Mouse (Mus musculus) cortical plate, adult 2 months (tissue): ENCODE data around the gene Kpna3.

Experiments used
- CTCF ChIP-seq: fragments of 200-500 bp; IDR thresholded peaks from 2 replicates; pipeline ENCODE4 v1.5.1; 2011; ENCODE audit warnings: mild to moderate bottlenecking, control low read depth, low read length; ENCODE audit not compliant: insufficient read depth; ENCODE audit errors: extremely low read depth
- POLR2A ChIP-seq: fragments of 200-500 bp; IDR thresholded peaks from 2 replicates; pipeline ENCODE4 v1.6.1; 2011; ENCODE audit warnings: mild to moderate bottlenecking, low read length, control low read depth; ENCODE audit not compliant: insufficient read depth; ENCODE audit errors: extremely low read depth

GRCm38 (mm10) chr14:61410020-61410419 lies 29.7 kb downstream of the Kpna3 start:
- TF ChIP-seq POLR2A: no peak
- TF ChIP-seq CTCF: no peak
